Mouse (Mus musculus): ENCODE data around the gene Krt28. TPM values are rescaled to one million over a fixed set of nuclear protein-coding genes. Genes with fewer than 3 reads are reported as not detected.

The Krt28 gene
- polyA plus RNA-seq, 1 experiment from 2014 or later = 0.21 TPM

GRCm38 (mm10) chr11:99392492-99392891, 17.8 kb upstream of the Krt28 start:
- no peaks in the 10 kb centered on the region for H3K9me3 ChIP-seq (replicated peaks)
- peaks cover 4% of the 10 kb centered on the region; the same call in 1 of the 2 replicates for H3K36me3 ChIP-seq
- no peak for DNase-seq (ENCODE audit: low spot score)
- no peaks in the 10 kb centered on the region for H3K27me3 ChIP-seq (ENCODE audit: low read depth, poor library complexity, severe bottlenecking)
- H3K4me1 ChIP-seq = peaks cover 16% of the 10 kb centered on the region
- no peak overlapping the region for H3K27ac ChIP-seq (replicated peaks)
- H3K4me3 ChIP-seq = no peak overlapping the region
- 88% methylated on average over 10 of the region's 10 CpGs for WGBS

- H3K9me3 ChIP-seq (replicated peaks) = no peaks in the 10 kb centered on the region
- H3K4me3 ChIP-seq = no peak overlapping the region
- H3K36me3 ChIP-seq = peaks cover 4% of the 10 kb centered on the region; the same call in 1 of the 2 replicates
- H3K27ac ChIP-seq (replicated peaks) = no peak overlapping the region
- DNase-seq (ENCODE audit: low spot score) = no peak
- WGBS = 87% methylated on average over 6 of the region's 6 CpGs
- H3K4me1 ChIP-seq = peaks cover 21% of the 10 kb centered on the region
- H3K27me3 ChIP-seq (ENCODE audit: low read depth, poor library complexity, severe bottlenecking) = no peaks in the 10 kb centered on the region
Observed at GRCm38 (mm10) chr11:99391375-99391774, 16.7 kb upstream of the Krt28 start.

- no peak for DNase-seq (ENCODE audit: low spot score)
- Histone ChIP-seq H3K9me3 (replicated peaks) (no peaks in the 10 kb centered on the region), H3K4me1 (peaks cover 17% of the 10 kb centered on the region), H3K27me3 (ENCODE audit: low read depth, poor library complexity, severe bottlenecking) (no peaks in the 10 kb centered on the region), H3K36me3 (peaks cover 4% of the 10 kb centered on the region; the same call in 1 of the 2 replicates), H3K27ac (replicated peaks) (no peak overlapping the region), H3K4me3 (no peak overlapping the region)
- WGBS = 81% methylated on average over 7 of the region's 7 CpGs
Observed at GRCm38 (mm10) chr11:99390866-99391265, 16.2 kb upstream of the Krt28 start.

- H3K4me1 ChIP-seq = peaks cover 16% of the 10 kb centered on the region
- H3K27me3 ChIP-seq (ENCODE audit: low read depth, poor library complexity, severe bottlenecking) = peaks cover 3% of the 10 kb centered on the region; the same call in 1 of the 2 replicates
- H3K9me3 ChIP-seq (replicated peaks) = no peaks in the 10 kb centered on the region
- H3K36me3 ChIP-seq = peaks cover 4% of the 10 kb centered on the region; the same call in 1 of the 2 replicates
- DNase-seq (ENCODE audit: low spot score) = no peak
- H3K27ac ChIP-seq (replicated peaks) = no peak within 1 kb of the TSS
- no peak within 1 kb of the TSS for H3K4me3 ChIP-seq
- WGBS = 82% methylated on average over 4 of the region's 4 CpGs
Observed at GRCm38 (mm10) chr11:99389264-99389663, 14.6 kb upstream of the Krt28 start, which contains the start of gene Krt10. Gene Krt10, minus strand, starts transcription at chr11:99389364.

- peaks cover 4% of the 10 kb centered on the region; the same call in 1 of the 2 replicates for H3K36me3 ChIP-seq
- H3K9me3 ChIP-seq (replicated peaks) = no peaks in the 10 kb centered on the region
- no peak for DNase-seq (ENCODE audit: low spot score)
- no peak overlapping the region for H3K4me3 ChIP-seq
- peaks cover 9% of the 10 kb centered on the region; the same call in 1 of the 2 replicates for H3K27me3 ChIP-seq (ENCODE audit: low read depth, poor library complexity, severe bottlenecking)
- H3K27ac ChIP-seq (replicated peaks) = no peak overlapping the region
- H3K4me1 ChIP-seq = peaks cover 16% of the 10 kb centered on the region
- WGBS = 92% methylated on average over 18 of the region's 18 CpGs
Observed at GRCm38 (mm10) chr11:99388661-99389060, 14.0 kb upstream of the Krt28 start.

- peaks cover 25% of the 10 kb centered on the region for H3K27me3 ChIP-seq (ENCODE audit: low read depth, poor library complexity, severe bottlenecking)
- peaks cover 16% of the 10 kb centered on the region for H3K4me1 ChIP-seq
- peaks cover 4% of the 10 kb centered on the region; the same call in 1 of the 2 replicates for H3K36me3 ChIP-seq
- H3K27ac ChIP-seq (replicated peaks) = peak overlapping the region; percentile 91
- peak overlapping the region; percentile 75 for H3K4me3 ChIP-seq
- no peaks in the 10 kb centered on the region for H3K9me3 ChIP-seq (replicated peaks)
- DNase-seq (ENCODE audit: low spot score) = peak; percentile 91
- WGBS = 2% methylated on average over 71 of the region's 71 CpGs
Observed at GRCm38 (mm10) chr11:99385813-99386721, 11.4 kb upstream of the Krt28 start.

GRCm38 (mm10) chr11:99379568-99379967, 4.9 kb upstream of the Krt28 start:
- Histone ChIP-seq H3K27me3 (ENCODE audit: low read depth, poor library complexity, severe bottlenecking) (peaks cover 25% of the 10 kb centered on the region), H3K27ac (replicated peaks) (no peak overlapping the region), H3K4me3 (no peak overlapping the region), H3K36me3 (no peaks in the 10 kb centered on the region), H3K4me1 (no peaks in the 10 kb centered on the region), H3K9me3 (replicated peaks) (no peaks in the 10 kb centered on the region)
- WGBS = 25% methylated on average over 5 of the region's 5 CpGs
- DNase-seq (ENCODE audit: low spot score) = peak; percentile 68

- H3K4me3 ChIP-seq = no peak overlapping the region
- no peaks in the 10 kb centered on the region for H3K9me3 ChIP-seq (replicated peaks)
- 87% methylated on average over 8 of the region's 8 CpGs for WGBS
- no peak for DNase-seq (ENCODE audit: low spot score)
- H3K36me3 ChIP-seq = no peaks in the 10 kb centered on the region
- H3K4me1 ChIP-seq = no peaks in the 10 kb centered on the region
- no peak overlapping the region for H3K27ac ChIP-seq (replicated peaks)
- H3K27me3 ChIP-seq (ENCODE audit: low read depth, poor library complexity, severe bottlenecking) = no peaks in the 10 kb centered on the region
Observed at GRCm38 (mm10) chr11:99369853-99370451, 4.8 kb downstream of the Krt28 start.

- DNase-seq (ENCODE audit: low spot score) = peak; percentile 26
- H3K27ac ChIP-seq (replicated peaks) = no peak overlapping the region
- H3K36me3 ChIP-seq = no peaks in the 10 kb centered on the region
- H3K9me3 ChIP-seq (replicated peaks) = no peaks in the 10 kb centered on the region
- no peaks in the 10 kb centered on the region for H3K4me1 ChIP-seq
- 25% methylated on average over 3 of the region's 3 CpGs for WGBS
- H3K27me3 ChIP-seq (ENCODE audit: low read depth, poor library complexity, severe bottlenecking) = no peaks in the 10 kb centered on the region
- no peak overlapping the region for H3K4me3 ChIP-seq
Observed at GRCm38 (mm10) chr11:99369229-99369628, 5.5 kb downstream of the Krt28 start.

GRCm38 (mm10) chr11:99366791-99367190, 7.9 kb downstream of the Krt28 start:
- Histone ChIP-seq H3K4me1 (no peaks in the 10 kb centered on the region), H3K27me3 (ENCODE audit: low read depth, poor library complexity, severe bottlenecking) (no peaks in the 10 kb centered on the region), H3K27ac (replicated peaks) (no peak overlapping the region), H3K9me3 (replicated peaks) (no peaks in the 10 kb centered on the region), H3K36me3 (no peaks in the 10 kb centered on the region), H3K4me3 (no peak overlapping the region)
- DNase-seq (ENCODE audit: low spot score) = no peak
- WGBS = 50% methylated on average over 10 of the region's 10 CpGs

- no peaks in the 10 kb centered on the region for H3K9me3 ChIP-seq (replicated peaks)
- H3K27me3 ChIP-seq (ENCODE audit: low read depth, poor library complexity, severe bottlenecking) = no peaks in the 10 kb centered on the region
- WGBS = 26% methylated on average over 9 of the region's 9 CpGs
- H3K4me1 ChIP-seq = no peaks in the 10 kb centered on the region
- no peaks in the 10 kb centered on the region for H3K36me3 ChIP-seq
- H3K4me3 ChIP-seq = no peak overlapping the region
- peak; percentile 23 for DNase-seq (ENCODE audit: low spot score)
- no peak overlapping the region for H3K27ac ChIP-seq (replicated peaks)
Observed at GRCm38 (mm10) chr11:99364412-99364811, 10.3 kb downstream of the Krt28 start.

GRCm38 (mm10) chr11:99361423-99361822, 13.3 kb downstream of the Krt28 start:
- WGBS = 89% methylated on average over 8 of the region's 8 CpGs
- Histone ChIP-seq H3K4me1 (no peaks in the 10 kb centered on the region), H3K36me3 (no peaks in the 10 kb centered on the region), H3K27ac (replicated peaks) (no peak overlapping the region), H3K27me3 (ENCODE audit: low read depth, poor library complexity, severe bottlenecking) (no peaks in the 10 kb centered on the region), H3K9me3 (replicated peaks) (no peaks in the 10 kb centered on the region), H3K4me3 (no peak overlapping the region)
- DNase-seq (ENCODE audit: low spot score) = no peak

GRCm38 (mm10) chr11:99351004-99351403, 23.7 kb downstream of the Krt28 start, which contains the start of gene Krt27:
Gene Krt27, minus strand, starts transcription at chr11:99351104.
- Histone ChIP-seq H3K9me3 (replicated peaks) (no peaks in the 10 kb centered on the region), H3K27me3 (ENCODE audit: low read depth, poor library complexity, severe bottlenecking) (no peaks in the 10 kb centered on the region), H3K27ac (replicated peaks) (no peak within 1 kb of the TSS), H3K36me3 (no peaks in the 10 kb centered on the region), H3K4me1 (no peaks in the 10 kb centered on the region), H3K4me3 (no peak within 1 kb of the TSS)
- DNase-seq (ENCODE audit: low spot score) = no peak
- 78% methylated on average over 12 of the region's 12 CpGs for WGBS

Data from midbrain, embryonic 10.5 days (tissue).